Mouse (Mus musculus) brown adipose tissue, adult 24 weeks (tissue): ENCODE measurements around the gene Sppl3. TPM values are rescaled to one million over a fixed set of nuclear protein-coding genes. Genes with fewer than 3 reads are reported as not detected.
"Not testable (repeated sequence)": the region's sequence is repeated elsewhere in the genome, so short reads cannot be mapped to it uniquely, and the experiment has no call there.

Source experiments
- H3K27ac ChIP-seq: fragments of 200-500 bp; replicated peaks from 2 replicates; pipeline ENCODE4 v1.5.1; 2012; ENCODE audit warnings: low read depth, mild to moderate bottlenecking, low read length
- H3K4me1 ChIP-seq: fragments of 200-500 bp; 2 replicates; pipeline ENCODE4 v1.6.1; 2012; ENCODE audit warnings: low read length, mixed read lengths; ENCODE audit not compliant: control insufficient read depth, insufficient read depth, insufficient read length
- H3K4me3 ChIP-seq: fragments of 200-500 bp; 2 replicates; pipeline ENCODE4 v1.5.1; 2012; ENCODE audit warnings: low read depth, mild to moderate bottlenecking, low read length, moderate library complexity; ENCODE audit not compliant: insufficient read depth
- polyA plus RNA-seq: library from polyadenylated mRNA; stranded (reverse); fragments of >200 nt; gene quantifications from 2 replicates; pipeline ENCODE4 v1.2.4, GENCODE M21; 2012; ENCODE audit not compliant: missing spikeins, insufficient read depth, insufficient read length

Gene Sppl3
- polyA plus RNA-seq, 1 experiment: 15.8 TPM

GRCm38 (mm10) chr5:115068671-115069421 lies 57.9 kb downstream of the Sppl3 start:
- Histone ChIP-seq H3K27ac (no peak overlapping the region), H3K4me1 (peaks cover 11% of the 10 kb centered on the region), H3K4me3 (no peak overlapping the region)

GRCm38 (mm10) chr5:115069611-115070010 lies 58.7 kb downstream of the Sppl3 start:
- H3K27ac ChIP-seq: no peak overlapping the region
- H3K4me1 ChIP-seq: peaks cover 11% of the 10 kb centered on the region
- no peak overlapping the region for H3K4me3 ChIP-seq

- H3K4me1 ChIP-seq: peaks cover 11% of the 10 kb centered on the region
- H3K27ac ChIP-seq: no peak overlapping the region
- no peak overlapping the region for H3K4me3 ChIP-seq
Measured at GRCm38 (mm10) chr5:115070457-115070856, 59.5 kb downstream of the Sppl3 start.

- Histone ChIP-seq H3K27ac (no peak overlapping the region), H3K4me1 (peaks cover 11% of the 10 kb centered on the region), H3K4me3 (no peak overlapping the region)
Measured at GRCm38 (mm10) chr5:115071096-115071901, 60.4 kb downstream of the Sppl3 start.

GRCm38 (mm10) chr5:115072143-115072542 lies 61.2 kb downstream of the Sppl3 start:
- peaks cover 11% of the 10 kb centered on the region for H3K4me1 ChIP-seq
- H3K27ac ChIP-seq: no peak overlapping the region
- H3K4me3 ChIP-seq: no peak overlapping the region

- not testable (repeated sequence) for H3K4me3 ChIP-seq, H3K4me1 ChIP-seq, H3K27ac ChIP-seq
Measured at GRCm38 (mm10) chr5:115073306-115073705, 62.4 kb downstream of the Sppl3 start.

GRCm38 (mm10) chr5:115074749-115075148 lies 63.8 kb downstream of the Sppl3 start:
- Histone ChIP-seq H3K4me1 (peaks cover 7% of the 10 kb centered on the region), H3K27ac (no peak overlapping the region), H3K4me3 (no peak overlapping the region)

GRCm38 (mm10) chr5:115076144-115076901 lies 65.4 kb downstream of the Sppl3 start:
- Histone ChIP-seq H3K27ac (no peak overlapping the region), H3K4me1 (peaks cover 4% of the 10 kb centered on the region), H3K4me3 (no peak overlapping the region)

GRCm38 (mm10) chr5:115081636-115082035 lies 70.7 kb downstream of the Sppl3 start:
- Histone ChIP-seq H3K27ac (no peak overlapping the region), H3K4me1 (no peaks in the 10 kb centered on the region), H3K4me3 (no peak overlapping the region)

- H3K4me3 ChIP-seq: no peak overlapping the region
- H3K27ac ChIP-seq: no peak overlapping the region
Measured at GRCm38 (mm10) chr5:115083492-115083891, 72.6 kb downstream of the Sppl3 start.

GRCm38 (mm10) chr5:115085675-115086074 lies 74.7 kb downstream of the Sppl3 start:
- Histone ChIP-seq H3K27ac (no peak overlapping the region), H3K4me3 (no peak overlapping the region), H3K4me1 (no peaks in the 10 kb centered on the region)

More at GRCm38 (mm10) chr5:115083492-115083891, 72.6 kb downstream of the Sppl3 start:
- H3K4me1 ChIP-seq: no peaks in the 10 kb centered on the region

GRCm38 (mm10) chr5:115089592-115090268 lies 78.8 kb downstream of the Sppl3 start:
- Histone ChIP-seq H3K27ac (no peak overlapping the region), H3K4me1 (no peaks in the 10 kb centered on the region), H3K4me3 (no peak overlapping the region)

GRCm38 (mm10) chr5:115091015-115091414 lies 80.1 kb downstream of the Sppl3 start:
- no peak overlapping the region for H3K27ac ChIP-seq
- no peak overlapping the region for H3K4me3 ChIP-seq

GRCm38 (mm10) chr5:115091776-115092175 lies 80.8 kb downstream of the Sppl3 start:
- Histone ChIP-seq H3K27ac (no peak overlapping the region), H3K4me3 (no peak overlapping the region), H3K4me1 (no peaks in the 10 kb centered on the region)

More at GRCm38 (mm10) chr5:115091015-115091414, 80.1 kb downstream of the Sppl3 start:
- H3K4me1 ChIP-seq: no peaks in the 10 kb centered on the region
